Mouse (Mus musculus) embryo, embryonic 11 days (tissue): ENCODE data around the gene Hist1h4j.

Experiments
- DNase-seq: peaks from one replicate; pipeline ENCODE4 v3.0.0-alpha.2; 2015

Hist1h4j gene

GRCm38 (mm10) chr13:21734906-21735767 lies at the start of gene Hist1h4j:
TSS of gene Hist1h4j (plus strand) at chr13:21735064.
- peak; percentile 94 for DNase-seq

GRCm38 (mm10) chr13:21697811-21698210 lies 37.1 kb upstream of the Hist1h4j start, which contains the start of gene Olfr1359:
TSS of gene Olfr1359 (plus strand) at chr13:21698111.
- no peak for DNase-seq

- no peak for DNase-seq
Measured at GRCm38 (mm10) chr13:21706669-21707068, 28.2 kb upstream of the Hist1h4j start.

GRCm38 (mm10) chr13:21710031-21710711 lies 24.7 kb upstream of the Hist1h4j start:
- DNase-seq: peak; percentile 91

- peak; percentile 81 for DNase-seq
Measured at GRCm38 (mm10) chr13:21710821-21711525, 23.9 kb upstream of the Hist1h4j start.

- DNase-seq: no peak
Measured at GRCm38 (mm10) chr13:21711698-21712097, 23.2 kb upstream of the Hist1h4j start.

GRCm38 (mm10) chr13:21714725-21715124 lies 20.1 kb upstream of the Hist1h4j start:
- DNase-seq: peak; percentile 75

- DNase-seq: peak; percentile 56
Measured at GRCm38 (mm10) chr13:21715131-21715863, 19.6 kb upstream of the Hist1h4j start.

GRCm38 (mm10) chr13:21715864-21716539 lies 18.9 kb upstream of the Hist1h4j start, which contains the start of the genes Hist1h2bl and Hist1h2ai:
TSS of gene Hist1h2bl (minus strand) at chr13:21716143.
TSS of gene Hist1h2ai (plus strand) at chr13:21716422.
- DNase-seq: peak; percentile 95

- DNase-seq: peak; percentile 74
Measured at GRCm38 (mm10) chr13:21716540-21717391, 18.1 kb upstream of the Hist1h4j start.

- peak; percentile 93 for DNase-seq
Measured at GRCm38 (mm10) chr13:21717397-21718357, 17.2 kb upstream of the Hist1h4j start, which contains the start of gene Hist1h3h. TSS of gene Hist1h3h (plus strand) at chr13:21717659.

GRCm38 (mm10) chr13:21718381-21719080 lies 16.3 kb upstream of the Hist1h4j start:
- DNase-seq: peak; percentile 54

GRCm38 (mm10) chr13:21721107-21721756 lies 13.6 kb upstream of the Hist1h4j start:
- DNase-seq: peak; percentile 47

- peak; percentile 93 for DNase-seq
Measured at GRCm38 (mm10) chr13:21721757-21722372, 13.0 kb upstream of the Hist1h4j start, which contains the start of gene Hist1h2bm. TSS of gene Hist1h2bm (plus strand) at chr13:21722044.

- peak; percentile 63 for DNase-seq
Measured at GRCm38 (mm10) chr13:21722373-21722925, 12.4 kb upstream of the Hist1h4j start.

- peak; percentile 45 for DNase-seq
Measured at GRCm38 (mm10) chr13:21722993-21723836, 11.6 kb upstream of the Hist1h4j start.
